Mouse (Mus musculus) embryo, embryonic 10 days (tissue): Measurements from ENCODE around the gene Ccdc96.

ENCODE experiments used
- DNase-seq: peaks from one replicate; pipeline ENCODE4 v3.0.0-alpha.2; 2015; ENCODE audit warnings: low spot score

Gene Ccdc96

DNA sequence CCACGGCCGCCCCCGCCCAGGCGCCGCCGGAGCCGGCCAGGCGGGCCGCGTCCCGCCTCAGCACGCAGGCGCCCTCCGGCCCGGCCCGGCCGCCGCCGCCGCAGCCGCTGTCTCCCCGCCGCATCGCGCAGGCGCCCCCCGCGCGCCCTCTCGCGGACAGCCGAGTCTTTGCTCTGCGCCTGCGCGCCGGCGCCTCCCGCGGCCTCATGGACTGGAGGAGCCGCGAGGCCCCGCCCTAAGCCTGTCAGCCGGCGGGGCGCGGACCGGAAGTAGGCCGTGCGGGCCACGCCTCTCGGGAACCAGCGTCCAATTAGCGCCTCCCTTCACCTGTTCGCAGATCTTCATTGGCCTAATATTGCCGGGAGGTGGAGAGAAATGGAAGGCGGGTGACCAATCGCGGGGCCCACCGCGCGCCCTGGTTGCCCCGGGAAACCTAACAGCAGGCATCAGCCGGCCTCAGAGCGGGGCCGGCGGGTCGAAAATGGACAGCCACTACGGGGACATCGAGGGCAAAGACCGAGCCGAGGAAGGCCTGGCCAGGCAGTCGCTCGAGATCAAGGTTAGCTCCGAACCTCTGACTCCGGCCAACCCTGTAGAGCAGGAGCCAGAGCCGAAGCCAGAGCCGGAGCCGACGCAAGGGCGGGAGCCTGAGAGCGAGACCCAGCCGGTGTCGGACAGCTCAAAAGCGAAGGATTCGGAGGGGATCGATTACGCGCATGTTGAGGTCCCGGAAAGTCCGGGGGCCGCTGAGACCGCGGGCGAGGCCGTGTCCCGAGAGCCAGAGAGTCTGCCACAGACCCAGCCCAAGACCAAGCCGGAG is at the start of gene Ccdc96, which contains the start of gene Tada2b:
TSS of gene Ccdc96 (plus strand) at position 418 of the 820 bp plus-strand sequence.
TSS of gene Tada2b (minus strand) at position 115 of the 820 bp plus-strand sequence.
- DNase-seq = peak; percentile 99

DNA sequence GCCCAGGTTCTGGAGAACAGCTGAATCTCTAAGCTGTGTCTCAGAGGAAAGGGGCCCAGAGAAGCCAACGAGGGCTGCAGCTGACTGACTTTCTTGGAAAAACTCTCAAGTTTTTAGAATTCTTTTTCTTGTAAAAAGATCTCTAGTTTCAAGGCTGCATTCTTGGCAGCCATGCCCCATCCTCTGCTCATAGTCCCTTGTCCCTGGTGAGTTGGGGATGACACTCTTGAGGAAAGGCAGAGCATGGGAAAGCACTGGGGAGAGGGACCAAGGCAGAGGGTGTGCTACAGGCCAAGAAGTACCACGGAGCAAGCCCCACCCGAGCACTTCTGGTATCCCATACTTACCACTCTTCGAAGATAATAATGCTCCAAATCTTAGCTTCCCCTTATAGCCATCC is 47.5 kb upstream of the Ccdc96 start:
- no peak for DNase-seq

- no peak for DNase-seq
Observed at GRCm38 (mm10) chr5:36440741-36441140, 43.6 kb upstream of the Ccdc96 start.

GRCm38 (mm10) chr5:36444611-36445010 is 39.8 kb upstream of the Ccdc96 start:
- DNase-seq = no peak

DNA sequence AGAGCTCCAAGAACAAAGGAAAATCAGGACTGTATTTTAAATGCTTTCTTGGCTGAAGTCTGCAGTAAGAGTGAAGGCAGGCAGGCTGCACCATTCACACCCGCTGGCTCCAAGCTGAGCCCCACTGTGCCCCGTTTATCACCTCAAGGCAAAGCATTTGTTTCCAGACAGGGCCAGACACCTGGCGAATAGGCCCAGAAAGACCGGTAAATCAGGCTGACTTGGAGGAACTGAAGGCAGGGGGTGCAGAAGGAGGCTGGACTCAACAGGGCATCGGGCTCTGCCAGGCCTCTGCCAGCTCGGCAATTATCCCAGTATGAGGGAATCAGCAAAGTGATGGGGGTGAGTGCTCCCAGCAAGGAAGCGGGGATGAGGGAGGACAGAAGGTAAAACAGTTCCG is 39.4 kb upstream of the Ccdc96 start:
- no peak for DNase-seq

DNA sequence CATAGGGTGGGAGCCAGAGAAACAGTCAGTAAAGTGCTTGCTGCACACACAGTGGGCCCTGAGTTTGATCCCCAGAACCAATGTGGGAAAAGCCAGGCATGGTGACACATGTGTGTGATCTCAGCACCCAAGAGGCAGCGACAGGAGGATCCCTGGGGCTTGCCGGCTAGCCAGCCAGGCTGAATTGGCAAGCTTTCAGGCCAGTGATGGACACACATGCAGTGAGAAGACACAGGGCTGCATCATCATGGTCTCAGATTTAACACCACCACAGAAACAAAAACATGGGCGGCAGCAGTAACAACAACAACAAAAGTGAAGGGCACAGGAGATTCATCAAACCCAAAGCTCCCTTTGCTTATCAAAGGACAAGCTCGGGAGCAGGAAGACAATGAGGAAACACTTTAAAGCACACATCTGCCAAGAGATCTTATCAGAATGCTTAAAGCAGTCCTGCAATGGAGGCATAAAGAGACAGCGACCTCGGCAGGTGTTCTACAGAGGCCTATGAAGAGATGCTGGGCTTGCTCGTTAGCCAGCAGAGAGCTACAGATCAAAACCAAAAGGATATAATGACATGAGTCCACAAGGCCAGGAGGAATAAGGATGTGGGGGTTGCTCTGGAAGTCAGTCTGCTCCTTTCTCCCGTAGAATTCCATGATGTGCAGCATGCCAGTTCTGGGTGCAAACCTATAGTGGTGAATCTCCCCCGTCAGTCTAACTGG is 38.1 kb upstream of the Ccdc96 start:
- DNase-seq = no peak

DNA sequence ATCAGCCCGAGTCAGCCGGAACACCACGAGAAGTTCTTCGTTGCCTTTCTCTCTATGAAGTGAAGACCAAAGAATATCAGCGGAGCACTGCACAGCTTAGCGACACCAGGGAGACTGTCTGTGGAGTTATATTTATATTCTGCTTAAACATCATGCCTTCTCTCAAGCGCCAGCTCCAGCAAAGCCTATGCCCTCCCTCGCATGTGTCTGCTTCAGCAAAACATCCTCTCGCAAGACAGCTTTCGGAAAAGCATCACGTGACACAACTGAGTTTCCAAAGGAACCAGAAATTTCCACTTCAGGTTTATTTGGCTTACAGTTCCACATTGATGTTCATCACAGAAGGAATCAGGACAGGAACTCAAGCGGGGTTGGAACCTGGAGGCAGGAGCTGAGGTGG is 36.5 kb upstream of the Ccdc96 start:
- DNase-seq = no peak

- no peak for DNase-seq
Observed at GRCm38 (mm10) chr5:36449710-36450358, 34.6 kb upstream of the Ccdc96 start.

DNA sequence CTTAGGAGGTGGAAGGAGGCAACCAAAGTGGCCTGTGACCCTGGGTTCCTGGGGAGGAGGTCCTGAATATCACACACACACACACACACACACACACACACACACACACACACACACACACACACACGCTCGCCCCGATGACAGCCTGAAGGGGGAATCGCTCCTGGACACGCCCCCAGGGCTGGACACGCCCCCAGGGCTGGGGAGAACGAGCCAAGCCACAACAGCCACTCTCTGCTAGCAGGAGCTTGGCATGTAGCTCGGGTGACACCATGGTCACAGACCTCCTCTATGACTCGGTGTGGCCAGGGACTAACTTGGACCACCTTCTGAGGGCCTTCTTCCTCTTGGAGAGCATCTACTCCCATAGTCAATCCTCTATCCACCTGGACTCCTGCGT is 33.3 kb upstream of the Ccdc96 start:
- no peak for DNase-seq

GRCm38 (mm10) chr5:36451872-36452389 is 32.5 kb upstream of the Ccdc96 start:
- DNase-seq = no peak

- no peak for DNase-seq
Observed at GRCm38 (mm10) chr5:36452821-36453220, 31.6 kb upstream of the Ccdc96 start.

DNA sequence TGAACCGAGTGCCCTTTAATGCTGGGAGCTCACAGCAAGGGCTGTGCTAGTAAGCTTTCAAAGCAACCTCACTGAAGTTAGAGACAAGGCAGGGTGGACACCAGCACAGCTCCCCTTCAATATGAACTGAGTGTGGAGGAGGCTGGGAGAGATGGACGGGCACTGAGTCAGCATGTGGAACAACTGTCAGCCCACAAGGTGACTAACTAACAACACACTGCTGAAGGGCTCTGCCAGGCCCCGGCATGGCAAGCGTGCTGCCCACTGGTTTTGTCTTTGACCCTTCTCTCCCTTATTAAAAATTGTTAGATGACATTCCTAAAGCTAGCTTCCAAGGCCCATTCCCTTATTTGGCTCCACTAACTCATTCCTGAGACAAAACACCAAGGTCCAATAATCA is 26.7 kb upstream of the Ccdc96 start:
- no peak for DNase-seq

DNA sequence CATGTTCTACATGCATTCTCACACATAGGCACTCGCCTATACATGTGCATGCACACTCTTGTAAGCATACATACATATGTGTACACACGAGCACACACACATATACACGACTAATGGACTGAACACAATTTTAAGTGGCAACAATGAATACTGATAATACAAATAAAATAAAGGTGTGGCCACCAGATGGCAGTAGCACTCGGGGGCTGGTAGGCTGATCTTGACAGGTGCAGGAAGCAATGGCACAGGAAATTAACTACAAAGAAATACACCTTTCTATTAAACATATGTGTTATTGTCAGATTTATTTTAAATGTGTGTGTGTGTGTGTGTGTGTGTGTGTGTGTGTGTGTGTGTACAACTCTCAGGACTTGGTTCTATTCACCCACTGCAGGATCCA is 25.5 kb upstream of the Ccdc96 start:
- peak; percentile 65 for DNase-seq

- DNase-seq = no peak
Observed at GRCm38 (mm10) chr5:36460712-36461111, 23.7 kb upstream of the Ccdc96 start.

- DNase-seq = no peak
Observed at GRCm38 (mm10) chr5:36461231-36461630, 23.2 kb upstream of the Ccdc96 start.

GRCm38 (mm10) chr5:36462810-36463209 is 21.6 kb upstream of the Ccdc96 start:
- peak; percentile 79 for DNase-seq

- peak; percentile 44 for DNase-seq
Observed at GRCm38 (mm10) chr5:36463391-36463790, 21.0 kb upstream of the Ccdc96 start.

DNA sequence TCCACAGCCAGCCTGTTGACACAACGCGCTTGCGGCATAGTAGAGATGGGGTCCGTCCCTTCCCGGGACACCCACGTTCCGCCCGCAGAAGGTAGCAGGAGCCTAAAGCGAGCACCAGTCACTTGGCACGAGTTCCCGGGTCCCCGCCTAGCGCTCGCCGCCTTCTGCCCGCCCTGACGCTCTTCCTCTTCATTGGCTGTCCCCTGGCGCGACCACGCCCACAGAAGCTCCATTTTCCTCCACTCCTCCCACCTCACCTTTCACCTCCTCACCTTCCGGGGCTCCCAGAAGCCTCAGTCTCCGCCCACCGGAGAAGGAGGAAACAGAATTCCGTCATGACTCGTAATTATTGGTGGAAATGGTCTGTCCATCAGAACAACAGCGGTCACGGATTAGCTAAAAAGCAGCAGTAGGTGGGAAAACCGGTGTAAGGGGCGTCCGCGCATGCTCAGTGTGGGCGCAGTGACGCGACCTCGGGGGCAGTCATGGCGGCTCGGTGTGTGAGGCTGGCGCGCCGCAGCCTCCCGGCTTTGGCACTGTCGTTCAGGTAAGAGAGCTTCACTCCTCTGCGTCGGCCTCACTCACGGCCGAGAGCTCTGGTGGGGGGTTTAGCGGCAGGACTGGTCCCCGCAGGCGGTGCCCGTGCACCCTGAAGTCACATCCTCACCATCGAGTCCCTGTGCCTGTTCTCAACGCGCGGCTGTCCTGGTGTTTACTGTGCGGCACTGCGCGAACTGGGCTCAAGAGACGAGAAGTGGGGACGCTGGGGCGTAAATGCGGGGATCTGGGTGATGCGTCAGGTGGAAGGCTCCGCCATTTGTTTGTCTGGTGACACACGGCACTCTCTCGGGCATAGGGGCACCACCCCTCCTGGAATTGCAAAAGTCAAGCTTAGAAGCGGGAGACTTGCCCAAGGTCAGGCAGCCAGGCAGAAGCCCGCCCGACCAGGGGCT is 19.4 kb upstream of the Ccdc96 start, which contains the start of gene Grpel1:
TSS of gene Grpel1 (plus strand) at position 290 of the 953 bp plus-strand sequence.
- peak; percentile 100 for DNase-seq

- DNase-seq = no peak
Observed at GRCm38 (mm10) chr5:36465889-36466288, 18.5 kb upstream of the Ccdc96 start.

DNA sequence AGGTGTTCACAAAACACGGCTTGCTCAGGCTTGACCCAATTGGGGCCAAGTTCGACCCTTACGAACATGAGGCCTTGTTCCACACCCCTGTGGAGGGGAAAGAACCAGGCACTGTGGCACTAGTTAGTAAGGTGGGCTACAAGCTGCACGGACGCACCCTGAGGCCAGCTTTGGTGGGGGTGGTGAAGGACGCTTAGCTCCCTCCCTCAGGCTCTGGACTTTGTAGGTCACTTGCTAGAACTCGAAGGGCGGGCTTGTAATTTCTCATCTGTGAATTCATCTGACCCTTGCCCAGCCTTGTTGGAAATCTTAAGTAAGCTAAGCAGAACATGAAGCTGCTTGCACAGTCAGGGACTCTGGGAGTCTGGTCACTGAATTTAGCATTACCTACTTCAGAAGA is 13.2 kb upstream of the Ccdc96 start:
- no peak for DNase-seq
